Mouse (Mus musculus): ENCODE measurements around the gene Thy1.

Thy1 gene

DNA sequence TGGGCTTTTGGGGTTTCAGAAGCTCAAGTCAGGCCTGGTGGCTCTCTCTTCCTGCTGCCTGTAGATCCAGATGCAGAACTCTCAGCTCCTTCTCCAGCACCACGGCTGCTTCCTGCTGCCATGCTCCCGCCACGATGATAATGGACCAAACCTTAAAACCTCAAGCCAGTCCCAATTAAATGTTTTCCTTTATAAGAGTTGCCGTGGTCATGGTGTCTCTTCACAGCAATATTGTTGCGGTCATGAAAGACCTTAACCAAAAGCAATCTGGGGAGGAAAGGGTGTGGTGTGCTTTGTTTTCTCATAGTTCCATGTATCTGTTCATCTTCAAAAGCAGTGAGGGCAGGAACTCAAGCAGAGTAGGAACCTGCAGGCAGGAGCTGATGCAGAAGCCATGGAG lies 6.1 kb upstream of the Thy1 start:
- no peak for DNase-seq

DNA sequence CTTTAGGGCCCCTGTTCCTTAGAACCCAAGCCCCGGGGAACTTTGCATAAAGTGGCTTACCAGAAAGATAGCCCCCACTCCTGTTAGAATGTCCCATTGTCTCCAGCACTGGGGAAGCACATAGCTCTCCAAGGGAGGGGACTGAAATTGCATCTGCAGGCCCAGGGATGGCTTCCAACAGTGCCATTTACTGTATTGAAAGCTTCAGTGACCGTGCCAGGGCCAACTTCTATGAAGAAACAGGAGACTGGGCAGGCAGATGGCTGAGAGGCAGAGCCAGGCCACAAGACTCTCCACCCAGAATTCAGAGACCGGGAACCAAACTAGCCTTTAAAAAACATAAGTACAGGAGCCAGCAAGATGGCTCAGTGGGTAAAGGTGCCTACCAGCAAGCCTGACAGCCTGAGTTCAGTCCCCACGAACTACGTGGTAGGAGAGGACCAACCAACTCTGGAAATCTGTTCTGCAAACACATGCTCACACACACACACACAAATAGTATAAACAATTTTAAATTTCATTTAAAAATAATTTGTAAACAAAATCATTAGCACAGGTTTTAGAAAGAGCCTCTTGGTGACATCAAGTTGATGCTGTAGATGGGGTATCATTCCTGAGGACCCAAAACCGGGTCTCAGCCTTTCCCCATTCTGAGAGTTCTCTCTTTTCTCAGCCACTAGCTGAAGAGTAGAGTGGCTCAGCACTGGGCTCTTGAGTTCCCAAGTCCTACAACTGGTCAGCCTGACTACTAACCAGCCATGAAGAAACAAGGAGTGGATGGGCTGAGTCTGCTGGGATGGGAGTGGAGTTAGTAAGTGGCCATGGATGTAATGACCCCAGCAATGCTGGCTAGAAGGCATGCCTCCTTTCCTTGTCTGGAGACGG lies 1.4 kb upstream of the Thy1 start:
- peak; percentile 85 for DNase-seq

DNA sequence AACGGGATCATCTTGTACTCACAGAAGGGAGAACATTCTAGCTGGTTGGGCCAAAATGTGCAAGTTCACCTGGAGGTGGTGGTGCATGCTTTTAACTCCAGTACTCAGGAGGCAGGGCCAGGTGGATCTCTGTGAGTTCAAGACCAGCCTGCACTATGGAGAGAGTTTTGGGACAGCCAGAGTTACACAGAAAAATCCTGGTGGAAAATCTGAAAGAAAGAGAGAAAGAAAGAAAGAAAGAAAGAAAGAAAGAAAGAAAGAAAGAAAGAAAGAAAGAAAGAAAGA lies 846 bp upstream of the Thy1 start:
- DNase-seq = no peak

- no peak for DNase-seq
Observed at GRCm38 (mm10) chr9:44043708-44044425, 683 bp downstream of the Thy1 start.

GRCm38 (mm10) chr9:44044426-44045157 lies 1.4 kb downstream of the Thy1 start:
- DNase-seq = peak; percentile 93

- peak; percentile 88 for DNase-seq
Observed at GRCm38 (mm10) chr9:44045158-44045883, 2.1 kb downstream of the Thy1 start.

- no peak for DNase-seq
Observed at GRCm38 (mm10) chr9:44045884-44046272, 2.7 kb downstream of the Thy1 start.

DNA sequence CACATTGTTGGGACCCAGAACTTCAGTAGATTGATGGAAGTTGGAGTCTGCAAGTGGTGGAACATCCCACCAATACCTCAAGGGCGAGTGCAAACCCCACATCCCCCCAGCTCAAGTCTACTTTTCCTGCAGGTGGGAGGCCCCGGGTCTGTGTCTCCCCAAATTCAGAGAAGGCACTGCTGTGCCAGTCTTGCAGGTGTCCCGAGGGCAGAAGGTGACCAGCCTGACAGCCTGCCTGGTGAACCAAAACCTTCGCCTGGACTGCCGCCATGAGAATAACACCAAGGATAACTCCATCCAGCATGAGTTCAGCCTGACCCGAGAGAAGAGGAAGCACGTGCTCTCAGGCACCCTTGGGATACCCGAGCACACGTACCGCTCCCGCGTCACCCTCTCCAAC lies 3.2 kb downstream of the Thy1 start:
- no peak for DNase-seq

DNA sequence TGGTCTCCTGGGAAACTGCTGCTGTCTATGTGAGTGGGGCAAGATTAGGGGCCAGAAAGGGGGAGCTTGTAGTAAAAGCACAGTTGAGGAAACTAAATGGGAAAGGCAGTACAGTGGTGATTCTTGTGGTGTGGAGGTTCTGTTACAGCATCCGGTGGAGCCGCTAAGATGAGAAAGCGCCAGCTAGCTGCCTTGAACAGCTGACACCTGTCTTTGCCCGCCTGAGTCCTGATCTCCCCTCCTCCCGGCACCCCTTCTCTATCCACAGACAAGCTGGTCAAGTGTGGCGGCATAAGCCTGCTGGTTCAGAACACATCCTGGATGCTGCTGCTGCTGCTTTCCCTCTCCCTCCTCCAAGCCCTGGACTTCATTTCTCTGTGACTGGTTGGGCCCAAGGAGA lies 3.9 kb downstream of the Thy1 start:
- no peak for DNase-seq

DNA sequence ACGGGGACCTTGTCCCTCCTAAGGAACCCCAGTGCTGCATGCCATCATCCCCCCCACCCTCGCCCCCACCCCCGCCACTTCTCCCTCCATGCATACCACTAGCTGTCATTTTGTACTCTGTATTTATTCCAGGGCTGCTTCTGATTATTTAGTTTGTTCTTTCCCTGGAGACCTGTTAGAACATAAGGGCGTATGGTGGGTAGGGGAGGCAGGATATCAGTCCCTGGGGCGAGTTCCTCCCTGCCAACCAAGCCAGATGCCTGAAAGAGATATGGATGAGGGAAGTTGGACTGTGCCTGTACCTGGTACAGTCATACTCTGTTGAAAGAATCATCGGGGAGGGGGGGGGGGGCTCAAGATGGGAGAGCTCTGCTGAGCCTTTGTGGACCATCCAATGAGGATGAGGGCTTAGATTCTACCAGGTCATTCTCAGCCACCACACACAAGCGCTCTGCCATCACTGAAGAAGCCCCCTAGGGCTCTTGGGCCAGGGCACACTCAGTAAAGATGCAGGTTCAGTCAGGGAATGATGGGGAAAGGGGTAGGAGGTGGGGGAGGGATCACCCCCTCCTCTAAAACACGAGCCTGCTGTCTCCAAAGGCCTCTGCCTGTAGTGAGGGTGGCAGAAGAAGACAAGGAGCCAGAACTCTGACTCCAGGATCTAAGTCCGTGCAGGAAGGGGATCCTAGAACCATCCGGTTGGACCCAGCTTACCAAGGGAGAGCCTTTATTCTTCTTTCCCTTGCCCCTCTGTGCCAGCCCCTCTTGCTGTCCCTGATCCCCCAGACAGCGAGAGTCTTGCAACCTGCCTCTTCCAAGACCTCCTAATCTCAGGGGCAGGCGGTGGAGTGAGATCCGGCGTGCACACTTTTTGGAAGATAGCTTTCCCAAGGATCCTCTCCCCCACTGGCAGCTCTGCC lies 4.6 kb downstream of the Thy1 start:
- no peak for DNase-seq

DNA sequence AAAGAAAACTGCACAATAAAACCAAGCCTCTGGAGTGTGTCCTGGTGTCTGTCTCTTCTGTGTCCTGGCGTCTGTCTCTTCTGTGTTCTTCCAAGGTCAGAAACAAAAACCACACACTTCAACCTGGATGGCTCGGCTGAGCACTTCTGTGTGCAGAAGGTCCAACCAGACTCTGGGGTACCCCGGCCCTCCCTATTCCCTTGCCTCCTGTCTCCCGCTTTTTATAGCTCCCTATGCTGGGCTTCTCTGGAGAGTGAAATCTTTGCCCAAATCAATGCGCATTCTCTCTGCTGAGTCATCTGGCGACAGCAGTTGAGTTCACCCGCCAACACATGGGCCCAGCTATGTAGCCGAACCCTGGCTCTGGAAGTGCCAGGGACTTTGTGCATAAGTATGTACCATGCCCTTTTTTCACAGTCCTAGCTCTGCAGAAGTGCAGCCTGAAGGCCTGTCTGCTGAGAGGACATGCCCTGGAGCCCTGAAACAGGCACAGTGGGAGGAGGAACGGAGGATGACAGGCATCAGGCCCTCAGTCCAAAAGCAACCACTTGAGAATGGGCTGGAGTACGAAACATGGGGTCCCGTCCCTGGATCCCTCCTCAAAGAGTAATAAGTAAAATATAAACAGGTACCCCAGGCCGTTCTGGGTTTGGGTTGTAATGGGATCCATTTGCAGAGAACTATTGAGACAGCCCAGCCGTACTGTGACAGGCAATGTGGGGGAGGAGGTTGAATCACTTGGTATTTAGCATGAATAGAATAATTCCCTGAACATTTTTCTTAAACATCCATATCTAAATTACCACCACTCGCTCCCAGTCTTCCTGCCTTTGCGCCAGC lies 5.6 kb downstream of the Thy1 start:
- DNase-seq = peak; percentile 91

DNA sequence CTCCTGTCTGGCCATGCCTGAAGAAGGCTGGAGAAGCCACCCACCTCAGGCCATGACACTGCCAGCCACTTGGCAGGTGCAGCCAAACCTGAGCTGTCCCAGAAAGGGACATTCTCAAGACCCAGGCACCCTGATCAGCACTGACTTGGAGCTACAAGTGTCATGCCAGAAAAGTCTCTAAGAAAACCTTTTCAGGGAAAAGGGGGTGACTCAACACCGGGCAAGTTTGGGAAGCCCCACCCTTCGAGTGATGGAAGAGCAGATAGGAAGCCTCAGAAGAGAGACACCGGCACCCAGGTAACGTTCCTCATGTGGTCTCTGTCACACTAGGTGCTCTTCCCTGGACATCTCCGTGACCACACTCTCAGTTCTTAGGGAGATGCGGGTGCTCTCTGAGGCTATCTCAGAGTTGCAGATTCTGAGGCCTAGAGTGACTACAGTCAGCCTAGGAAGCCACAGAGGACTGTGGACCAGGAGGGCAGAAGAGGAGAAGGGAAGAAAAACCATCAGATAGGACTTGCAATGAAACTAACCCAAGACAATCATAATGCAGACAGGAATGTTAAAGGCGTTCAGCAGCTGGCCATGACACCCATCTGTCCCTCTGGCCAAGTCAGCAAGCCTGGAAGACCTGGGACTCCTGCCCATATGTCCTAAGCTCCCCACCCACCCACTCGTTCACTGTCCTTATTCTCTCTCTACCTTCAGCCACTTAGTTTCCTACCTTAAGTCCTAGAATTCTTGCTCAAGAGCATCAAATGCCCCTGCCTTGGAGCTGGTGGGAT lies 6.4 kb downstream of the Thy1 start:
- no peak for DNase-seq

DNA sequence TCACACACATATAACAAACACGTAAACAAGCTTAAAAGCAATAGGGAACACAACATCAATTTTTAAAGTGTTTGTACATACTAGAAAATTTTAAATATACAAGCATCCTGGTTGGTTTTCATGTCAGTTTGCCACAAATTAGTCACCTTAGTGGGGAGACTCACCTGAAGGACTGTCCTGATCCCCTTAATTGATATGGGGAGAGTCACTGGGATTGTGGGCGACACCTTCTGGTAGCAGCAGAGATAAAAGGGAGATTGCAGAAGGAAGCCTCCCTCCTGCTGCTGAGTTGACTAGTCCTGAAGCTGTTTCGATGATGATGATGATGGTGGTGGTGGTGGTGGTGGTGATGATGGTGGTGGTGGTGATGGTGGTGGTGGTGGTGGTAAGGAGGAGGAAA lies 9.7 kb downstream of the Thy1 start:
- DNase-seq = no peak

DNA sequence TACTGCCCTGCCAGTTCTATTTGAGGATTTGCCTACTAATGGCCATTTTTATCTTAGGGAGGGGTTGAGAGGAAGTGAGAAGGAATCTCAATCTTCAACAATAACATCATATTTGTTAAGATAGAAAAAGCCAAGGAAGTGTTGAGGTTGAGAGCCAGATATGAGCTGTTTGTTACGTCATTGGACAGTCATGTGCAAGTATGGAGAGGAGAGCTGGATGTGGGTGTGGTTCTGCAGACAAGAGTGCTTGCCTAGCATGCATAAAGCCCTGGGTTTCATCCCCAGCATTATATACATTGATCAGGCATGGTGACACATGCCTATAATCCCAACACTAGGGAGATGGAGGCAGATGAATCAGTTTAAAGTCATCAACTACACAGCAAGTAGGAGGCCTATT lies 10.8 kb downstream of the Thy1 start:
- no peak for DNase-seq

DNA sequence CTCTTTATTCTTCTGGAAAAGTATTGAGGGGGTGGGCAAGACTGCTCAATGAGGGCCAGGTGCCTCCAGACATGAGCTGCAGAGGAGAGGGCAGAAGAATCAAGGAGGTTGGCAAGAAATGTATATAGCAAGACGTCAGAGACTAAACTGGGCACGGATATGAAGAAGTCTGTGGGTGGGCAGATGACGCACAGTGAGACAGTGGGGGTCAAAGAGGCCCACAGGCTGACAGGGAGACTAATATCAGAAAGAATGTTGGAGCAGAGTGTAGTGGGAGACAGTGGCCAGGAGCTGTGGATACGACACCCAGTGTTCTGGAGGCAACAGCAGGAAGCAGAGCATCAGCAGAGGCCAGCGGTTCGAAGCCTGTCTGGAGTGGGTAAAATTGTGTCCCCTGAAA lies 15.4 kb downstream of the Thy1 start:
- no peak for DNase-seq

DNA sequence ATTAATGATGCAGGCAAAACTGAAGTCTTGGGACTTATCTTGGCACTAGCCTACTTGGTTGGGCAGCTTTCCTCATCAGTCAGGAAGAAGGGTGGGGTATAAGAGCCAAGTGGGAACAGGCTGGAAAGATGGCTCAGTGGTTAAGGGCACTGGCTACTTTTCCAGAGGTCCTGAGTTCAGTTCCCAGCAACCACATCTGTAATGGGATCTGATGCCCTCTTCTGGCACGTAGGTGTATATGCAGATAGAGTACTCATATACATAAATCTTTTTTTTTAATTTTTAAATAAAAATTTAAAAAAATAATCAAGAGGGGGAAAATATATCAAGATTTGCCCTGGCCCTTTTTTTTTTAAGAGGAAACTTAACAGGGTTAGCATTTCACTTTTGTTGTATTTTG lies 22.0 kb downstream of the Thy1 start:
- peak; percentile 29 for DNase-seq

DNA sequence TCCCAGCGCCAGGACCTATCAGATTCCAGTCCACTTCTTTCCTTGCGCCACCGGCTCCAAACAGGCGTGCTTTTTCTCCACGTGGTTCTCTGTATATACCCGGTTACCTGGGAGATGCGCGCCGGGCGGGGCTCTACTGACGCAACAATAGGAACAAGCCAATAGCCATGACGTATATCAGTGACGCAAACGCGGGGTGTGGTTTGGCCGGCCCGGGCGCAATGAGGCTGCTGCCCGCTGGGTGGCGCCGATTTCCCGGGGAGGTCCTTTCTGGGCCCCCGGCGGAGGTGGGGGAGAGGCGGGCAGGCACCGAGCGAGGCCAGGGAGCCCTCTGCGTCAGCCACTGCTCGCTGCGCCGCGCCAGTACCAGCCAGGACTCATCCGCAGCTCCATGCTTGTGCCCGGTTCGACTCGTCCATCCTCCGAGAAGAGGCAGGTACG lies 23.6 kb downstream of the Thy1 start, which contains the start of gene Usp2:
Gene Usp2 (plus strand): TSS at position 237 of the 441 bp plus-strand sequence.
- peak; percentile 99 for DNase-seq

GRCm38 (mm10) chr9:44067241-44067959 lies 24.2 kb downstream of the Thy1 start:
- no peak for DNase-seq

GRCm38 (mm10) chr9:44067960-44068330 lies 24.8 kb downstream of the Thy1 start:
- peak; percentile 58 for DNase-seq

All from cerebellum, adult 11-12 months (tissue).